Mouse (Mus musculus) liver, embryonic 16.5 days (tissue): ENCODE measurements around the gene Nrxn3. TPM values are rescaled to one million over a fixed set of nuclear protein-coding genes. Genes with fewer than 3 reads are reported as not detected.

Experiments
- ATAC-seq: fragments of 200-750 bp; cut with Nextera tagmentation; 2 replicates; pipeline ENCODE4 v1.8.0; 2017; ENCODE audit warnings: low read depth, mild to moderate bottlenecking, moderate number of reproducible peaks, moderate library complexity
- H3K27ac ChIP-seq: fragments of 300-500 bp; sonication (generic); 2 replicates; pipeline ENCODE4 v1.5.1; 2014; ENCODE audit warnings: mild to moderate bottlenecking, low read length
- H3K27me3 ChIP-seq: fragments of 300-500 bp; sonication (generic); 2 replicates; pipeline ENCODE4 v1.6.1; 2014; ENCODE audit warnings: low read depth, low read length, mixed read lengths; ENCODE audit not compliant: control insufficient read depth, insufficient read depth
- H3K36me3 ChIP-seq: fragments of 300-500 bp; sonication (generic); 2 replicates; pipeline ENCODE4 v1.6.1; 2014; ENCODE audit warnings: mild to moderate bottlenecking; ENCODE audit not compliant: control insufficient read depth, insufficient read depth
- H3K4me1 ChIP-seq: fragments of 300-500 bp; sonication (generic); 2 replicates; pipeline ENCODE4 v1.6.1; 2014; ENCODE audit warnings: low read depth, low read length, mixed read lengths; ENCODE audit not compliant: control insufficient read depth
- H3K4me2 ChIP-seq: fragments of 300-500 bp; sonication (generic); 2 replicates; pipeline ENCODE4 v1.6.1; 2014; ENCODE audit warnings: low read depth, low read length, mixed read lengths
- H3K4me3 ChIP-seq: fragments of 300-500 bp; sonication (generic); 2 replicates; pipeline ENCODE4 v1.5.1; 2014; ENCODE audit warnings: low read depth, mild to moderate bottlenecking, low read length
- H3K9ac ChIP-seq: fragments of 300-500 bp; sonication (generic); 2 replicates; pipeline ENCODE4 v1.6.1; 2014; ENCODE audit warnings: low read depth, low read length
- H3K9me3 ChIP-seq: fragments of 300-500 bp; sonication (generic); replicated peaks from 2 replicates; pipeline ENCODE4 v1.6.1; 2016; ENCODE audit warnings: low read length; ENCODE audit not compliant: control insufficient read depth
- WGBS: fragments of 180-500 bp; shearing (Covaris S2); extraction: QIAGEN DNeasy Blood & Tissue Kit; methylation state at CpG from one replicate; pipeline ENCODE4 v1.1.7; 2014; ENCODE audit not compliant: insufficient replicate concordance; 5-methylcytosine and 5-hydroxymethylcytosine counted together
- polyA plus RNA-seq: library from polyadenylated mRNA; unstranded; fragments of >200 nt; fragmentation: Nextera tagmentation; extraction: Ambion mirVana; gene quantifications from 2 replicates; pipeline ENCODE4 v1.2.1, GENCODE M21; 2015

Gene Nrxn3
- polyA plus RNA-seq, 1 experiment from 2014 or later = 0.25 TPM

- 63% methylated on average over 4 of the region's 4 CpGs for WGBS
- Histone ChIP-seq H3K4me1 (no peaks in the 10 kb centered on the region), H3K9me3 (no peaks in the 10 kb centered on the region), H3K27me3 (no peaks in the 10 kb centered on the region), H3K9ac (no peak overlapping the region), H3K4me2 (no peak overlapping the region), H3K36me3 (no peaks in the 10 kb centered on the region), H3K27ac (no peak overlapping the region), H3K4me3 (no peak overlapping the region)
- no peak for ATAC-seq
Observed at GRCm38 (mm10) chr12:88863069-88863468, 140.4 kb downstream of the Nrxn3 start.

- no peaks in the 10 kb centered on the region for H3K27me3 ChIP-seq
- no peak overlapping the region for H3K4me2 ChIP-seq
- ATAC-seq = no peak
- no peaks in the 10 kb centered on the region for H3K4me1 ChIP-seq
- H3K27ac ChIP-seq = no peak overlapping the region
- H3K36me3 ChIP-seq = no peaks in the 10 kb centered on the region
- no peak overlapping the region for H3K9ac ChIP-seq
- H3K9me3 ChIP-seq = no peaks in the 10 kb centered on the region
- H3K4me3 ChIP-seq = no peak overlapping the region
Observed at GRCm38 (mm10) chr12:88868288-88868687, 145.6 kb downstream of the Nrxn3 start.

- Histone ChIP-seq H3K9ac (no peak overlapping the region), H3K9me3 (no peaks in the 10 kb centered on the region), H3K36me3 (no peaks in the 10 kb centered on the region), H3K4me3 (no peak overlapping the region), H3K4me1 (no peaks in the 10 kb centered on the region), H3K4me2 (no peak overlapping the region), H3K27ac (no peak overlapping the region), H3K27me3 (no peaks in the 10 kb centered on the region)
- no peak for ATAC-seq
- 42% methylated on average over 1 of the region's 1 CpGs for WGBS
Observed at GRCm38 (mm10) chr12:88897331-88897730, 174.7 kb downstream of the Nrxn3 start.

GRCm38 (mm10) chr12:88900014-88900727 lies 177.5 kb downstream of the Nrxn3 start:
- no peak for ATAC-seq
- H3K36me3 ChIP-seq = no peaks in the 10 kb centered on the region
- no peak overlapping the region for H3K9ac ChIP-seq
- H3K4me3 ChIP-seq = no peak overlapping the region
- WGBS = 49% methylated on average over 7 of the region's 7 CpGs
- no peaks in the 10 kb centered on the region for H3K4me1 ChIP-seq
- no peak overlapping the region for H3K27ac ChIP-seq
- no peaks in the 10 kb centered on the region for H3K27me3 ChIP-seq
- H3K9me3 ChIP-seq = no peaks in the 10 kb centered on the region
- no peak overlapping the region for H3K4me2 ChIP-seq

- Histone ChIP-seq H3K4me2 (no peak overlapping the region), H3K27me3 (no peaks in the 10 kb centered on the region), H3K9ac (no peak overlapping the region), H3K4me1 (no peaks in the 10 kb centered on the region), H3K9me3 (no peaks in the 10 kb centered on the region), H3K27ac (no peak overlapping the region), H3K36me3 (no peaks in the 10 kb centered on the region), H3K4me3 (no peak overlapping the region)
- no peak for ATAC-seq
- 3% methylated on average over 1 of the region's 1 CpGs for WGBS
Observed at GRCm38 (mm10) chr12:88900728-88901080, 178.0 kb downstream of the Nrxn3 start.

- WGBS = 34% methylated on average over 2 of the region's 2 CpGs
- no peak overlapping the region for H3K4me2 ChIP-seq
- no peak overlapping the region for H3K4me3 ChIP-seq
Observed at GRCm38 (mm10) chr12:88910761-88911160, 188.1 kb downstream of the Nrxn3 start.

GRCm38 (mm10) chr12:88916752-88917151 lies 194.1 kb downstream of the Nrxn3 start:
- no peak overlapping the region for H3K4me3 ChIP-seq
- no peak overlapping the region for H3K27ac ChIP-seq
- no peak overlapping the region for H3K4me2 ChIP-seq
- ATAC-seq = no peak
- H3K9me3 ChIP-seq = no peaks in the 10 kb centered on the region
- no peaks in the 10 kb centered on the region for H3K4me1 ChIP-seq
- no peaks in the 10 kb centered on the region for H3K36me3 ChIP-seq
- no peaks in the 10 kb centered on the region for H3K27me3 ChIP-seq
- WGBS = 38% methylated on average over 2 of the region's 2 CpGs
- H3K9ac ChIP-seq = no peak overlapping the region

More at GRCm38 (mm10) chr12:88910761-88911160, 188.1 kb downstream of the Nrxn3 start:
- Histone ChIP-seq H3K9me3 (no peaks in the 10 kb centered on the region), H3K36me3 (no peaks in the 10 kb centered on the region), H3K27me3 (no peaks in the 10 kb centered on the region), H3K9ac (no peak overlapping the region), H3K27ac (no peak overlapping the region), H3K4me1 (no peaks in the 10 kb centered on the region)
- ATAC-seq = no peak

GRCm38 (mm10) chr12:88924896-88925295 lies 202.2 kb downstream of the Nrxn3 start:
- Histone ChIP-seq H3K27ac (no peak overlapping the region), H3K4me1 (no peaks in the 10 kb centered on the region), H3K9ac (no peak overlapping the region), H3K27me3 (no peaks in the 10 kb centered on the region), H3K4me2 (no peak overlapping the region), H3K4me3 (no peak overlapping the region), H3K9me3 (no peaks in the 10 kb centered on the region), H3K36me3 (no peaks in the 10 kb centered on the region)
- ATAC-seq = no peak
- 45% methylated on average over 3 of the region's 3 CpGs for WGBS

GRCm38 (mm10) chr12:88926306-88926705 lies 203.6 kb downstream of the Nrxn3 start:
- Histone ChIP-seq H3K4me1 (no peaks in the 10 kb centered on the region), H3K27ac (no peak overlapping the region), H3K36me3 (no peaks in the 10 kb centered on the region), H3K9me3 (no peaks in the 10 kb centered on the region), H3K4me3 (no peak overlapping the region), H3K27me3 (no peaks in the 10 kb centered on the region), H3K9ac (no peak overlapping the region), H3K4me2 (no peak overlapping the region)
- no peak for ATAC-seq
- 80% methylated on average over 4 of the region's 4 CpGs for WGBS
